Mouse (Mus musculus): ENCODE data around the gene Rarres2.

The Rarres2 gene

GRCm38 (mm10) chr6:48581257-48581656 is 8.7 kb upstream of the Rarres2 start:
- no peak for DNase-seq (ENCODE audit: low read depth, low spot score)

GRCm38 (mm10) chr6:48579215-48579648 is 6.6 kb upstream of the Rarres2 start:
- no peak for DNase-seq (ENCODE audit: low read depth, low spot score)

GRCm38 (mm10) chr6:48578736-48579135 is 6.1 kb upstream of the Rarres2 start:
- no peak for DNase-seq (ENCODE audit: low read depth, low spot score)

GRCm38 (mm10) chr6:48573981-48574380 is 1.4 kb upstream of the Rarres2 start:
- no peak for DNase-seq (ENCODE audit: low read depth, low spot score)

GRCm38 (mm10) chr6:48573280-48573679 is 691 bp upstream of the Rarres2 start:
- no peak for DNase-seq (ENCODE audit: low read depth, low spot score)

- no peak for DNase-seq (ENCODE audit: low read depth, low spot score)
These were observed 575 bp downstream of the Rarres2 start for GRCm38 (mm10) chr6:48572014-48572413.

GRCm38 (mm10) chr6:48569065-48569807 is 3.4 kb downstream of the Rarres2 start:
- no peak for DNase-seq (ENCODE audit: low read depth, low spot score)

GRCm38 (mm10) chr6:48568036-48568984 is 4.3 kb downstream of the Rarres2 start:
- DNase-seq (ENCODE audit: low read depth, low spot score): no peak

- no peak for DNase-seq (ENCODE audit: low read depth, low spot score)
These were observed 6.3 kb downstream of the Rarres2 start for GRCm38 (mm10) chr6:48566312-48566711.

- DNase-seq (ENCODE audit: low read depth, low spot score): no peak
These were observed 6.8 kb downstream of the Rarres2 start for GRCm38 (mm10) chr6:48565693-48566310.

GRCm38 (mm10) chr6:48555956-48556355 is 16.6 kb downstream of the Rarres2 start:
- DNase-seq (ENCODE audit: low read depth, low spot score): no peak

- DNase-seq (ENCODE audit: low read depth, low spot score): no peak
These were observed 17.3 kb downstream of the Rarres2 start for GRCm38 (mm10) chr6:48555104-48555890.

GRCm38 (mm10) chr6:48554280-48555103 is 18.1 kb downstream of the Rarres2 start, which contains the start of gene Lrrc61:
Gene Lrrc61 (plus strand): TSS chr6:48554796.
- DNase-seq (ENCODE audit: low read depth, low spot score): peak; percentile 97

GRCm38 (mm10) chr6:48553819-48554218 is 18.8 kb downstream of the Rarres2 start:
- no peak for DNase-seq (ENCODE audit: low read depth, low spot score)

- peak; percentile 96 for DNase-seq (ENCODE audit: low read depth, low spot score)
These were observed 19.7 kb downstream of the Rarres2 start for GRCm38 (mm10) chr6:48552918-48553317.

GRCm38 (mm10) chr6:48548314-48548713 is 24.3 kb downstream of the Rarres2 start:
- no peak for DNase-seq (ENCODE audit: low read depth, low spot score)

- DNase-seq (ENCODE audit: low read depth, low spot score): no peak
These were observed 25.7 kb downstream of the Rarres2 start for GRCm38 (mm10) chr6:48546858-48547257.

- peak; percentile 51 for DNase-seq (ENCODE audit: low read depth, low spot score)
These were observed 26.3 kb downstream of the Rarres2 start for GRCm38 (mm10) chr6:48546271-48546670.

GRCm38 (mm10) chr6:48545251-48545650 is 27.3 kb downstream of the Rarres2 start:
- DNase-seq (ENCODE audit: low read depth, low spot score): no peak

- DNase-seq (ENCODE audit: low read depth, low spot score): no peak
These were observed 30.0 kb downstream of the Rarres2 start for GRCm38 (mm10) chr6:48542631-48543030.
